In the genomic region with DNA sequence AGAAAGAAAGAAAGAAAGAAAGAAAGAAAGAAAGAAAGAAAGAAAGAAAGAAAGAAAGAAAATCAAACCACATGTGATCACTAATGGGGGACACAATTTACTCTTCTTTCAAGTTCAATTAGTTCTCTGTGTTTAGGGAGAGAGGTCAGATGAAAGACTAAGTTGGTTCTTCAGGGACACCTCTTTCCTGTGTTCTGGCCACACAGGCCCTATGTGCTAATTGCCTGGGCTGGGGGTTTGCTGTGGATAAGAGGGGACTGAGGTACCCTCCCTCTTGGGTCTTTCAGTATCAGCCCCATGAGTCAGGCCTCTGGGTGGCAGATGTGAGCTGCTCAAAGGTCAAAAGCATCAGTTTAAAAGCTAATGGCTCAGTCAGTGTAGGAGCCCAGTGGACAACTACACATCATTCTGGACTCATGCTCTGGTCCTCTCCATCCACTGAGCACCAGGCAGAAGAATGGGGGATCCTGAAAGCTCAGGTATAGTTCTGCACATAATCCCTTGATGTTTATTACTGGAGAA, we compare ENCODE assay signal across 18 mouse cellular contexts. TPM values are rescaled to one million over a fixed set of nuclear protein-coding genes. Genes with fewer than 3 reads are reported as not detected.
DNase-seq lines count a peak whose midpoint lies in the region; ATAC-seq and TF ChIP-seq lines count a peak whose summit lies in the region.
"Had no signal": no experiment of that assay in that cellular context is flagged by ENCODE, and none has a peak within 500 bp of the region (broad histone marks: within the 10 kb centered on the region; RNA-seq: fewer than 3 reads in every experiment).

TSS of gene Olfr15 (plus strand) at position 291 of the 522 bp plus-strand sequence.

- CTCF ChIA-PET in Patski (lab: Charles Lee), result interaction anchor here (0.9 to 1.0 kb wide), 2 partner anchors 78 to 174 kb away, joined by 3 read pairs; no protein-coding TSS in a partner anchor

- no peaks in the 10 kb centered on the region for H3K9me3 ChIP-seq in liver, embryonic 14.5 days (ENCODE audit: control insufficient read depth, low read length)
- H3K9me3 ChIP-seq in liver, embryonic 11.5 days (ENCODE audit: control insufficient read depth, low read length), result no peaks in the 10 kb centered on the region
- H3K9me3 ChIP-seq: hindbrain, embryonic 10.5 days had no signal

- no peaks in the 10 kb centered on the region for H3K4me1 ChIP-seq in liver, embryonic 14.5 days (replicated peaks; ENCODE audit: control insufficient read depth in 2 of 2, insufficient read depth in 2 of 2, low read length in 1 of 2)
- no peaks in the 10 kb centered on the region for H3K4me1 ChIP-seq in liver, embryonic 11.5 days (replicated peaks; ENCODE audit: control insufficient read depth, insufficient read depth, low read length)
- H3K4me1 ChIP-seq: hindbrain, embryonic 10.5 days had no signal

- DNase-seq in CD4-positive, CD25-positive, alpha-beta regulatory T cell, adult 2 months (ENCODE audit: low read depth, low spot score), result peak; percentile 53
- DNase-seq in liver, embryonic 14.5 days (ENCODE audit: low read depth in 3 of 3, low spot score in 3 of 3), result no peak
- no peak for DNase-seq in liver, embryonic 11.5 days (ENCODE audit: low spot score)
- DNase-seq in Patski (ENCODE audit: low read depth, low spot score), result no peak
- DNase-seq in retina, postnatal 1 day, result peak; percentile 17
- no peak for DNase-seq in left cerebral cortex, postnatal 36 days (ENCODE audit: low spot score in 2 of 2)
- DNase-seq: cerebellum, postnatal 14 days had no signal

- no peak for TF ChIP-seq EP300 in liver, embryonic 14.5 days (IDR thresholded peaks at IDR 0.05; ENCODE audit: low read depth)

- no peaks in the 10 kb centered on the region for H3K36me3 ChIP-seq in liver, embryonic 14.5 days (replicated peaks; ENCODE audit: control insufficient read depth, insufficient read depth, low read depth)
- H3K36me3 ChIP-seq in liver, embryonic 11.5 days (ENCODE audit: control insufficient read depth, insufficient read depth, low read length), result no peaks in the 10 kb centered on the region
- H3K36me3 ChIP-seq: hindbrain, embryonic 10.5 days had no signal

- no peak for ATAC-seq in CD4-positive, CD25-positive, alpha-beta regulatory T cell, adult 4 months
- no peak for ATAC-seq in liver, embryonic 14.5 days (ENCODE audit: insufficient read depth)
- ATAC-seq in liver, embryonic 11.5 days (replicated peaks; ENCODE audit: low FRiP score), result no peak
- no peak for ATAC-seq in Patski
- no peak for ATAC-seq in erythroid progenitor cell, adult 5-6 weeks (replicated peaks; ENCODE audit: low FRiP score, poor library complexity, severe bottlenecking)
- ATAC-seq: activated CD4-positive, CD25-positive, alpha-beta regulatory T cell, adult 4 months had no signal

- H3K27ac ChIP-seq in liver, embryonic 14.5 days, result no peak within 1 kb of the TSS
- no peak within 1 kb of the TSS for H3K27ac ChIP-seq in liver, embryonic 11.5 days (ENCODE audit: low read depth, low read length)
- H3K27ac ChIP-seq: hindbrain, embryonic 10.5 days; macrophage had no signal

- H3K27me3 ChIP-seq in liver, embryonic 14.5 days (ENCODE audit: control insufficient read depth, insufficient read depth, low read length), result no peaks in the 10 kb centered on the region
- no peaks in the 10 kb centered on the region for H3K27me3 ChIP-seq in liver, embryonic 11.5 days (replicated peaks; ENCODE audit: control insufficient read depth, insufficient read depth, low read length)
- no peaks in the 10 kb centered on the region for H3K27me3 ChIP-seq in Patski

- no peak within 1 kb of the TSS for H3K4me3 ChIP-seq in liver, embryonic 14.5 days (ENCODE audit: insufficient read depth in 1 of 2, low read depth in 2 of 2, low read length in 2 of 2)
- H3K4me3 ChIP-seq in liver, embryonic 11.5 days (ENCODE audit: low read depth, low read length), result no peak within 1 kb of the TSS
- H3K4me3 ChIP-seq: hindbrain, embryonic 10.5 days; myocyte had no signal

- in situ Hi-C loops in Patski (cut with MboI; ENCODE audit: low pct_unique_long_range_greater_than_20kb), result no loop called here

- intact Hi-C loops in left cerebral cortex, postnatal 36 days (cut with DNase I), result no loop called here

- TF ChIP-seq CTCF in liver, embryonic 14.5 days (IDR thresholded peaks at IDR 0.05; ENCODE audit: low read depth), result peak; percentile 30; the same call in 1 of the 2 replicates
- peak; percentile 41 for TF ChIP-seq CTCF in Patski (IDR thresholded peaks at IDR 0.05)

- POLR2A ChIA-PET in Patski (lab: Charles Lee), result no interaction called here

- H3K9ac ChIP-seq in liver, embryonic 14.5 days (replicated peaks), result no peak within 1 kb of the TSS
- H3K9ac ChIP-seq in liver, embryonic 11.5 days (ENCODE audit: low read depth, low read length), result no peak within 1 kb of the TSS

- no peak within 1 kb of the TSS for H3K4me2 ChIP-seq in liver, embryonic 14.5 days (ENCODE audit: low read depth)
- H3K4me2 ChIP-seq in liver, embryonic 11.5 days, result no peak within 1 kb of the TSS
- H3K4me2 ChIP-seq: heart, embryonic 11.5 days had no signal

RNA-seq across cellular contexts. Expression of gene Olfr15, which starts in this region (rescaled TPM):
- under 1 TPM in 1 of 2 experiments, not detected in 1; 0.28 TPM for polyA plus RNA-seq in CD4-positive, CD25-positive, alpha-beta regulatory T cell, adult 4 months (2017; shearing (Covaris generic))
- polyA plus RNA-seq in liver, embryonic 14.5 days (2012; rRNA removed), result not detected in 2 replicates
- not detected in 2 replicates for polyA plus RNA-seq in liver, embryonic 14.5 days (2014; fragmentation: Nextera tagmentation; extraction: Ambion mirVana)
- not detected in 2 replicates for polyA plus RNA-seq in liver, embryonic 11.5 days (2014; fragmentation: Nextera tagmentation; extraction: Ambion mirVana)
- 0.04 TPM for polyA plus RNA-seq in Patski (2021)
- not detected in 2 replicates for total RNA-seq in erythroid progenitor cell, adult 5-6 weeks (2015; ENCODE audit: low replicate concordance)
- not detected in 2 replicates for total RNA-seq in erythroid progenitor cell, adult 5-6 weeks (2017; ENCODE audit: low replicate concordance)
- total RNA-seq in left cerebral cortex, postnatal 36 days (2021), result not detected
- total RNA-seq: layer of hippocampus, postnatal 25 days had no signal
- polyA plus RNA-seq: activated CD4-positive, CD25-positive, alpha-beta regulatory T cell, adult 4 months; brain, embryonic 14.5 days; heart, embryonic 11.5 days; hindbrain, embryonic 10.5 days; kidney, embryonic 14.5 days; limb, embryonic 14.5 days; macrophage; myocyte had no signal

Comparison
In these comparisons a context has a peak if more than half of its experiments do, and no peak if none do; other contexts are left out.
1. DNase-seq: peak in CD4-positive, CD25-positive, alpha-beta regulatory T cell, adult 2 months (single experiment) and retina, postnatal 1 day (single experiment); none in liver, embryonic 14.5 days (0 of 3), liver, embryonic 11.5 days (single experiment), Patski (single experiment) and left cerebral cortex, postnatal 36 days (0 of 2).